Mouse (Mus musculus) kidney, adult 2 months (tissue): ENCODE measurements around the gene Hist1h4c. TPM values are rescaled to one million over a fixed set of nuclear protein-coding genes. Genes with fewer than 3 reads are reported as not detected.
"Not testable (repeated sequence)": the region's sequence is repeated elsewhere in the genome, so short reads cannot be mapped to it uniquely, and the experiment has no call there.

Experiments used
- DNase-seq: peaks from one replicate; pipeline ENCODE4 v3.0.0; 2021
- H3K27ac ChIP-seq: fragments of 200-500 bp; 2 replicates; pipeline ENCODE4 v1.5.1; 2012; ENCODE audit warnings: low read depth, low read length, control low read depth, inconsistent platforms; ENCODE audit not compliant: insufficient read depth
- H3K27me3 ChIP-seq: fragments of 200-500 bp; replicated peaks from 2 replicates; pipeline ENCODE4 v1.6.1; 2012; ENCODE audit warnings: mild to moderate bottlenecking, moderate library complexity, low read length, inconsistent platforms; ENCODE audit not compliant: control insufficient read depth, insufficient read depth
- H3K36me3 ChIP-seq: fragments of 200-500 bp; 2 replicates; pipeline ENCODE4 v1.6.1; 2012; ENCODE audit warnings: mild to moderate bottlenecking, moderate library complexity, low read length, inconsistent platforms; ENCODE audit not compliant: control insufficient read depth, insufficient read depth
- H3K4me1 ChIP-seq: fragments of 200-500 bp; 2 replicates; pipeline ENCODE4 v1.6.1; 2011; ENCODE audit warnings: low read length; ENCODE audit not compliant: control insufficient read depth, insufficient read depth
- H3K4me3 ChIP-seq: fragments of 200-500 bp; 2 replicates; pipeline ENCODE4 v1.5.1; 2011; ENCODE audit warnings: mild to moderate bottlenecking, low read depth, low read length, control low read depth; ENCODE audit not compliant: insufficient read depth
- CTCF ChIP-seq: fragments of 200-500 bp; conservative IDR thresholded peaks from 2 replicates; pipeline ENCODE4 v1.5.1; 2011; ENCODE audit warnings: low read depth, mild to moderate bottlenecking, control low read depth, low read length, moderate library complexity, mixed read lengths; ENCODE audit not compliant: insufficient read depth, insufficient read length
- POLR2A ChIP-seq: fragments of 200-500 bp; IDR thresholded peaks from one replicate; pipeline ENCODE4 v1.6.1; 2011; ENCODE audit warnings: low read depth, low read length, control low read depth
- WGBS: fragments of 180-500 bp; shearing (Covaris S2); methylation state at CpG from one replicate; pipeline ENCODE4 v1.1.7; 2018; 5-methylcytosine and 5-hydroxymethylcytosine counted together
- polyA plus RNA-seq: library from polyadenylated mRNA; depleted of rRNA; stranded (reverse); fragments of >200 nt; gene quantifications from 2 replicates; pipeline ENCODE4 v1.2.3, GENCODE M21; 2012

Hist1h4c gene
- polyA plus RNA-seq, 1 experiment = 9.4 TPM

- no peaks in the 10 kb centered on the region for H3K27me3 ChIP-seq
- H3K4me1 ChIP-seq = peaks cover 7% of the 10 kb centered on the region; the same call in 1 of the 2 replicates
- no peak overlapping the region for H3K27ac ChIP-seq
- no peak overlapping the region for H3K4me3 ChIP-seq
- no peaks in the 10 kb centered on the region for H3K36me3 ChIP-seq
- no peak for TF ChIP-seq POLR2A
- TF ChIP-seq CTCF = no peak
- no peak for DNase-seq
- WGBS = 92% methylated on average over 18 of the region's 18 CpGs
Observed at GRCm38 (mm10) chr13:23728472-23729191, 30.4 kb upstream of the Hist1h4c start.

GRCm38 (mm10) chr13:23725213-23725612 lies 27.0 kb upstream of the Hist1h4c start:
- Histone ChIP-seq H3K4me1 (peaks cover 7% of the 10 kb centered on the region; the same call in 1 of the 2 replicates), H3K36me3 (no peaks in the 10 kb centered on the region), H3K27me3 (no peaks in the 10 kb centered on the region), H3K27ac (no peak overlapping the region), H3K4me3 (no peak overlapping the region)
- DNase-seq = peak; percentile 29
- WGBS = 61% methylated on average over 1 of the region's 1 CpGs
- TF ChIP-seq CTCF = no peak
- TF ChIP-seq POLR2A = no peak

GRCm38 (mm10) chr13:23724239-23724638 lies 26.0 kb upstream of the Hist1h4c start:
- no peak overlapping the region for H3K27ac ChIP-seq
- H3K4me3 ChIP-seq = no peak overlapping the region
- H3K36me3 ChIP-seq = no peaks in the 10 kb centered on the region
- no peak for DNase-seq
- H3K27me3 ChIP-seq = no peaks in the 10 kb centered on the region
- WGBS = 95% methylated on average over 4 of the region's 4 CpGs
- peaks cover 4% of the 10 kb centered on the region; the same call in 1 of the 2 replicates for H3K4me1 ChIP-seq
- TF ChIP-seq CTCF = no peak
- no peak for TF ChIP-seq POLR2A

GRCm38 (mm10) chr13:23717593-23718245 lies 19.5 kb upstream of the Hist1h4c start:
- not testable (repeated sequence) for H3K27me3 ChIP-seq, H3K36me3 ChIP-seq, H3K4me3 ChIP-seq, H3K4me1 ChIP-seq, DNase-seq
- 28% methylated on average over 2 of the region's 2 CpGs for WGBS
- peak overlapping the region; percentile 9; the same call in 1 of the 2 replicates for H3K27ac ChIP-seq

GRCm38 (mm10) chr13:23717176-23717575 lies 18.9 kb upstream of the Hist1h4c start:
- TF ChIP-seq POLR2A (no peak), CTCF (no peak)
- Histone ChIP-seq H3K27ac (peak overlapping the region; percentile 9; the same call in 1 of the 2 replicates), H3K4me1 (no peaks in the 10 kb centered on the region), H3K27me3 (no peaks in the 10 kb centered on the region), H3K36me3 (no peaks in the 10 kb centered on the region), H3K4me3 (no peak overlapping the region)
- WGBS = 70% methylated on average over 11 of the region's 11 CpGs
- no peak for DNase-seq

GRCm38 (mm10) chr13:23716261-23717042 lies 18.2 kb upstream of the Hist1h4c start:
- TF ChIP-seq CTCF = no peak
- TF ChIP-seq POLR2A = no peak
- DNase-seq = no peak
- Histone ChIP-seq H3K4me3 (no peak overlapping the region), H3K36me3 (no peaks in the 10 kb centered on the region), H3K27ac (no peak overlapping the region), H3K27me3 (no peaks in the 10 kb centered on the region), H3K4me1 (no peaks in the 10 kb centered on the region)
- WGBS = 88% methylated on average over 5 of the region's 5 CpGs
